Mouse (Mus musculus): ENCODE data around the gene Cemip.

Cemip gene

GRCm38 (mm10) chr7:83972485-83972884 is 113.8 kb downstream of the Cemip start:
- in situ Hi-C loops (cut with MboI, MseI), result no loop called here

GRCm38 (mm10) chr7:83966047-83966818 is 120.1 kb downstream of the Cemip start:
- in situ Hi-C loops (cut with MboI, MseI), result no loop called here

- in situ Hi-C loops (cut with MboI, MseI), result no loop called here
Observed at GRCm38 (mm10) chr7:83965181-83965580, 121.1 kb downstream of the Cemip start.

- in situ Hi-C loops (cut with MboI, MseI), result no loop called here
Observed at GRCm38 (mm10) chr7:83952511-83952910, 133.8 kb downstream of the Cemip start.

GRCm38 (mm10) chr7:83951327-83951726 is 135.0 kb downstream of the Cemip start:
- in situ Hi-C loops (cut with MboI, MseI), result no loop called here

- in situ Hi-C loops (cut with MboI, MseI), result no loop called here
Observed at GRCm38 (mm10) chr7:83949662-83950061, 136.6 kb downstream of the Cemip start.

- in situ Hi-C loops (cut with MboI, MseI), result no loop called here
Observed at GRCm38 (mm10) chr7:83948743-83949142, 137.6 kb downstream of the Cemip start.

GRCm38 (mm10) chr7:83941701-83942101 is 144.6 kb downstream of the Cemip start:
- in situ Hi-C loops (cut with MboI, MseI), result no loop called here

GRCm38 (mm10) chr7:83940136-83940535 is 146.2 kb downstream of the Cemip start:
- in situ Hi-C loops (cut with MboI, MseI), result no loop called here

GRCm38 (mm10) chr7:83939017-83939721 is 147.1 kb downstream of the Cemip start:
- in situ Hi-C loops (cut with MboI, MseI), result no loop called here

- in situ Hi-C loops (cut with MboI, MseI), result no loop called here
Observed at GRCm38 (mm10) chr7:83921637-83922036, 164.7 kb downstream of the Cemip start.

GRCm38 (mm10) chr7:83920241-83920640 is 166.1 kb downstream of the Cemip start:
- in situ Hi-C loops (cut with MboI, MseI), result no loop called here

- in situ Hi-C loops (cut with MboI, MseI), result loop anchor here (5.0 kb wide), 1 partner anchor 358 kb away; no protein-coding TSS in a partner anchor
Observed at GRCm38 (mm10) chr7:83914566-83914965, 171.7 kb downstream of the Cemip start.

GRCm38 (mm10) chr7:83913995-83914394 is 172.3 kb downstream of the Cemip start:
- in situ Hi-C loops (cut with MboI, MseI), result loop anchor here (5.0 kb wide), 1 partner anchor 358 kb away; no protein-coding TSS in a partner anchor

- in situ Hi-C loops (cut with MboI, MseI), result loop anchor here (5.0 kb wide), 1 partner anchor 359 kb away; no protein-coding TSS in a partner anchor
Observed at GRCm38 (mm10) chr7:83913405-83913932, 172.8 kb downstream of the Cemip start.

GRCm38 (mm10) chr7:83911909-83912308 is 174.4 kb downstream of the Cemip start:
- in situ Hi-C loops (cut with MboI, MseI), result loop anchor here (5.0 kb wide), 1 partner anchor 360 kb away; no protein-coding TSS in a partner anchor

GRCm38 (mm10) chr7:83904831-83905230 is 181.5 kb downstream of the Cemip start:
- in situ Hi-C loops (cut with MboI, MseI), result no loop called here

- in situ Hi-C loops (cut with MboI, MseI), result no loop called here
Observed at GRCm38 (mm10) chr7:83902296-83903145, 183.8 kb downstream of the Cemip start.

- in situ Hi-C loops (cut with MboI, MseI), result no loop called here
Observed at GRCm38 (mm10) chr7:83901425-83901824, 184.9 kb downstream of the Cemip start.

- in situ Hi-C loops (cut with MboI, MseI), result no loop called here
Observed at GRCm38 (mm10) chr7:83900519-83900918, 185.8 kb downstream of the Cemip start.

GRCm38 (mm10) chr7:83898267-83898666 is 188.0 kb downstream of the Cemip start:
- in situ Hi-C loops (cut with MboI, MseI), result loop anchor here (25.0 kb wide), 1 partner anchor 789 kb away; the partner anchor contains the start of gene Zfand6
